Mouse (Mus musculus): ENCODE results near the gene Brwd1.
"Not testable (repeated sequence)": the region's sequence is repeated elsewhere in the genome, so short reads cannot be mapped to it uniquely, and the experiment has no call there.

Brwd1 gene

DNA sequence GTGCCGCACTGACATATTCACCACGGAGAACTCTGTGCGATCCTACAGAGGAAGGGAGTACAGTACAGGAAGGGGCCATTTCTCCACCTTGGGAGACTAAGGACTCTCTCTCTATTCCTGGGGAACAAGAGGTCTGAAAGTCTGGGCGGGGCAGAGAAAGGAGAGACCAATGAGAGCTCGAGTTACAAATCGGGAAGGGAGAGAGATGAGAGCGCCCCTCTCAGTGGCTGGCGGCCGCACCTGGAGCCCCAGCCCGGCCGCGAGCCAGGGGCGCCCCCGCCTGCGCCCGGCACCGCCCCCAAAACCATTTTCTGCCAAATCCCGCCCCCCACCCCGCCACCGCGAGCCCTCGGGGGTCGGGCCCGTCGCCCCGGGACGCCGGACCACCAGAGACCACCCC is 995 bp downstream of the Brwd1 start:
- peak; percentile 78 to 85 for DNase-seq (ENCODE audit: low read depth in 2 of 2, low spot score in 2 of 2)

DNA sequence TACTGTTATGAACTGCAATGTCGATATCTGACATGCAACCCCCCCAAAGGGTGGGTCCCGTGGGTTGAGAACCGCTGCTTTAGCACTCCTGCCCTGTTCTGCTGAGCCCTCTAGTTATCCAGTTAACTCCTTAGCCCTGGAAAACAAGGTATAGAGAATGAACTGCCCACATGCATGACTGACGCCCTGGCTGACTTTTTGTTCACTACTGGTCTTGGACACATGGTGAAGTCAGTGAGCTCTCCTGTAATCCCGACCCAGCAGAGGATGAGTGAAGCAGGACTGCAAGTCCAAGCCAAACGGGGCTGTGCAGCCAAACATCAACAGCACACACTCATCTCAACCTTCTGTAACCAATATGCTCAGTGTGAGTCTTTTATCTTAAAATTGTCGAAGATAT is 1.8 kb downstream of the Brwd1 start:
- DNase-seq (ENCODE audit: low read depth in 2 of 2, low spot score in 2 of 2), result no peak

DNA sequence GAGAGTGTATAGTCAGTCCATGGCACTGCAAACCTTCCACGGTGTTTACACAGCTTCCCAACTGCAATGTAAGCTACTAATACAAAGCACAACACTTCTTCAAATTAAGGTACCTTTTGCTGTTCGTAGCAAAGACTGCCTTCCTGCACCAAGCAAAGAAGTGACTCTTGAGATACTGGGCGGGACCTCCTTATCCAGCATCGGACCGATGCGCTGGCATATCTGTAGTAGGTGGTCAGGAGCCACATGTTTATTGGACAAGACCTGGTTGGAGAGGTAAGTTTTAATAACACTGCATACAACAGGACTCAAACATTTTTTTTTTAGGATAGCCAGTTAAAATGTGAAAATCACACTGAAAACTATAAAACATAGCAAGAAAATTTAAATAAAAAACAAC is 14.0 kb downstream of the Brwd1 start:
- no peak for DNase-seq (ENCODE audit: low read depth in 2 of 2, low spot score in 2 of 2)

DNA sequence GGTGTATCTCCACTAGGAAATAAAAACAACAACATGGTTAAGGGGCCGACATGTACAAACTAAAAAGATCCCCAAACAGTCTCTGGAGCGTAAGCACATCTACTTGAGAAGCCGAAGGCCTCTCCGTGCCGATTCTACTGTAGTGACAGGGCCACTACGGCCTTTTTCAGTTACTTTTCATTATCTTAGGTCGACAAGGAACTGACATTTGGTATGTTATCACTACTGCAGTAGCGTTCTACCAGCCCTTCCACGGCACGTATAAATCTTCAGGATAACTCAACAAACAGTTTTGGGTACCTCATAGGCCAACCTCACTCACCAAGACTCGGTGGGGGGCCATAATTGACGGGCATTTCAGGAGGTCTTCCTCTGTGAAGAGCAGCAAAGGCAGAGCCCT is 16.2 kb downstream of the Brwd1 start:
- no peak for DNase-seq (ENCODE audit: low read depth in 2 of 2, low spot score in 2 of 2)

DNA sequence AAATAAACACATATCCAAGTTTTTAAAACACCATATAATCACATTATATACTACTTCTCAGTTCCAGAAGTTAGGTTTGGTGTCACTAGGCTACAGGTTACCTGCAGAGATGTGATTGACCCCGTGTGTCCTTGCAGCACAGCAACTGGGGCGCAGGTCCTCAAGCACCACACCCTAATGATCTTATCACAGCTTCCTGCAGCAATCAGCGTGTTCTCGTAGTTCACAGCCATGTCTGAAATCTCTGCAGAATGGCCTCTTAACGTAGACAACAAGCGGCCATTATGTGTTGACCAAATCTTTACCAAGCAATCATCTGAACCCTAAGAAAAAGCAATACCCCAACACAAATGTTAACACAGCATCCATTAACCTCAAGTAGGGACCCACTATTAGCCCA is 17.7 kb downstream of the Brwd1 start:
- no peak for DNase-seq (ENCODE audit: low read depth in 2 of 2, low spot score in 2 of 2)

DNA sequence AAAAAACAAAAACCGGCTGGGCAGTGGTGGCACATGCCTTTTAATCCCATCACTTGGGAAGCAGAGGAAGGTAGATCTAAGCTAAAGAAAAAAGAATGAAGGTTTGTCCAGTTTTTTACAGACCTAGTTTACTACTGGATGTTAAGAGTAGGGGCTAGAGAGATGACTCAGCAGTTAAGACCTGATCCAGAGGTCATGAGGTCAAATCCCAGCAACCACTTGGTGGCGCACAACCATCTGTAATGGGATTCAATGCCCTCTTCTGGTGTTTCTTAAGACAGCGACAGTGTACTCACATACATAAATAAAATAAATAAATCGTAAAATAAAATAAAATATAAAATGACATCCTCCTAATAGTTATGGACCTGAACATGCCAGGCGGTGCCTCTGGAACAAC is 38.2 kb downstream of the Brwd1 start:
- DNase-seq (ENCODE audit: low read depth in 2 of 2, low spot score in 2 of 2), result peak in 1 of 2 experiments; percentile 11

DNA sequence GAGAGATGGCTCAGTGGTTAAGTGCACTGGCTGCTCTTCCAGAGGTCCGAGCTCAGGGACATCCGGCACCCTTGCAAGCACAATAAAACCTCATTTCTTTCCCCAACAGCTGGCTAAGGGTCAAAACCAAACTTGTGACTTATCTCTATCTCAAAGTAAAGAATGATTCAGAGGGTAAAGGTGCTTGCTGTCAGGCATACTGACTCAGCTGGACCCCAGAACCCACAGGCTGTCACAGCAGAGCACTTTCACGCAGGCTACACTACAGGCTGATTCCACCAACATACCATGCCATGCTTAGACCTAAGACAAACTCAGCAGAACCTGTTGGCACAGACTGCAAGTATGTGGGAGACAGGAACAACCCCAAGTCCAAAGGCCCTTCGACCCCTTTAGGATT is 41.6 kb downstream of the Brwd1 start:
- DNase-seq (ENCODE audit: low read depth in 2 of 2, low spot score in 2 of 2), result no peak

DNA sequence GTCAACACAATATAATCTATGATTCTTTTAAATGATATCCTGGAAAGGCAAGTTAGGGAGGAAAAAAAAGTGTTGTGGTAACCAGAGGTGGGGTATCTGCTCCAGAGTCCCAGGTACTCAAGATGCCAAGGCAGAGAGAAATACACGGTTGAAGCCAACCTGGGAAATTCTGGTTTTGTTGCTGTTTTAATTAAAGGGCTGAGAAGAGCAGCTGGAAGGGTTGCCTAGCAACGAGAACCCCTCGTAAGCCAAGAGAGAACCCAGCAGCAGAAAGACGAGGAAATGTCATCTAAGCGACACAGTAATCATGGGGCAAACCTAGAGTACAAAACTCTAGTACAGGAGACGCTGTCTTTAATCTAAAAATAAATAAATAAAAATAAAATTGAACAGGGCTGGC is 42.8 kb downstream of the Brwd1 start:
- DNase-seq (ENCODE audit: low read depth in 2 of 2, low spot score in 2 of 2), result no peak

- no peak for DNase-seq (ENCODE audit: low read depth in 2 of 2, low spot score in 2 of 2)
Measured at GRCm38 (mm10) chr16:96034473-96034872, 47.9 kb downstream of the Brwd1 start.

DNA sequence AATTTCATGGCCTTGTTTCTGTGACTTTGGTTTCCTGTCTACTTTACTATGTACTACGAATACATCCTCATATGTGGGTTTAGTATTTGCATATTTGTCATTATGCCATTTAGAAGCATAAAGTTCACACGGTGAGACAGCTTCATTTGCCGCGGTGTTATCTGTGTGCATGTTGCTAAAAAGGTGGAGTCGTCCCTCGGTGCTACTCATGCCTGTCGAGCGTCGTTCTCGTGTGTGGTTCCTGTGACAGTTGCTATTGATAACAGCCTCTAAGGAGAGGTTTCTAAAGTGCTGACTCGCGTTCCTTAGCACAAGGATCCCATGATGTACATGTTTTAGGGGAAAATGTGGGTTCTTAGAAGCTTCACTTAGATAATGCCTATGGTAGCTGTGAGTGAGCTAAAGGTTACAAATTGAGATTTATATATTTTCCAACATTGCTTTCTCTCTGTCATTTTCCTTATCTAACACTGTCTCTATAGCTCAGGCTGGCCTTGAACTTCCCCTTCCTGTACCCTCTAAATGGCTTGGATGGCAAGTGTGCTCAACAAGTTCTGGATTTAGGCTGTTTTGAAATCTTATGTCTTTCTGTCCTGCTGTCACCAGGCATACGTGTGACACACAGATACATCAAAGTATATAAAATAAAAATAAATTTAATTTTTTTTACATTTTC is 49.8 kb downstream of the Brwd1 start:
- no peak for DNase-seq (ENCODE audit: low read depth in 2 of 2, low spot score in 2 of 2)

DNA sequence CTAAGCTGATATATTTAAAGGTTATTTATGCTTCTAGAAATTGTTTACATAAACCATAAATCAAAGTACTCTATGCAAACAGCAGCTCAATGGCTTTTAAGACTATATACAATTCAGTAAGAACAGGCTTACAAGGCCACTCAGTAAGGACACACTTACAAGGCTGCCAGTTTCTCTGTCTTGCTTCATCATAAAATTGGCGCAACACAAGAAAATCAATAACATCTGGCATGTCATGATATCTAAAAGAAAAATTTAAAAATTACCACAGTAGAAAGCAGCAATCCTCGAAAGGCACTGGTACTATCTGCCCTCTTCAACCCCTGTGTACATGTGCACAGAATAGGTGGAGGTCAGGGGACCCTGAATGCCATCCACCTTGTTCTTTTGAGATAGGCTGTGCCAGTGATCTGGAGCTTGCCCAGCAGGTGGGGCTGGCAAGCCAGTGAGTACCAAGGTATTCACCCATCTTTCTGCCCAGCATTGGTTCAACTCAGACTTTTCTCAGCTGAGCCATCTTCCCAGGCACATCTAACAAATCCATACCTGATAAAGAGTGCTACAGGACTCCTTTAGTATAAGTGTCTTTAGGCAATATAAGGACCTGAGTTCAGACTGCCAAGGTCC is 51.7 kb downstream of the Brwd1 start:
- DNase-seq (ENCODE audit: low read depth in 2 of 2, low spot score in 2 of 2), result peak; percentile 18 to 28

DNA sequence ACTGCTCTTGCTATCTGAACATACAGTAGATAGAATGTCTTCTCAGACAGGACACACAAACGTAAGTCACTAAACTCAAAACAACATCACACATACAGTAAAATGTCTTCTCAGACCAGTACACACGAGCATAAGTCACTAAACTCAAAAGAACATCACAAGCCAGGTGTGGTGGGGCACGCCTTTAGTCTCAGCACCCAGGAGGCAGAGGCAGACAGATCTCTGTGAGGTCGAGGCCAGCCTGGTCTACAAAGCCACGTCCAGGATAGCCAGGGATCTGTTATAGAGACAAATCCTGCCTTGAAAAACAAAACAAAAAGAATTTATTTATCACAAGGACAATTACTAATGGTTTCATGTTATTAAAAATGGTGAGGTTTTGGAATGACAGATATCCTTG is 56.1 kb downstream of the Brwd1 start:
- no peak for DNase-seq (ENCODE audit: low read depth in 2 of 2, low spot score in 2 of 2)

DNA sequence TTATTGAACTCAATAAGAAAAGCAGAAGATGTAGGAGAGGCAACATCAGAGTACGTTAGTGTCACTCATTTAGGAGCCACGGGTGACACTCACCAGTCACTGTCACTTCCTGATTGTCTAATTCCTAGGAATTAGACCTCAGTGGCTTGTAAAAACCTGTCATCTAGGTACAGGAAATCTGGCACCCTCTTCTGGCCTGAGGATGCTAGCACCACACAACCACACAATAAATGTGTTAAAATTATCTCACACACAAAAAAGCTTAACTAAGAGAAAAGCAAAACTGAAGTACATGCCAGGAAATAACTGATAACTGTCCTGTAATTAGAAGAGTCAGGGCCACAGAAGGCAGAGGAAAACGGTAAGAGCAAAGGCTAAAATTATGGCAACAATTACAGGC is 57.1 kb downstream of the Brwd1 start:
- DNase-seq (ENCODE audit: low read depth in 2 of 2, low spot score in 2 of 2), result no peak

- DNase-seq (ENCODE audit: low read depth in 2 of 2, low spot score in 2 of 2), result no peak
Measured at GRCm38 (mm10) chr16:96021045-96021444, 61.3 kb downstream of the Brwd1 start.

DNA sequence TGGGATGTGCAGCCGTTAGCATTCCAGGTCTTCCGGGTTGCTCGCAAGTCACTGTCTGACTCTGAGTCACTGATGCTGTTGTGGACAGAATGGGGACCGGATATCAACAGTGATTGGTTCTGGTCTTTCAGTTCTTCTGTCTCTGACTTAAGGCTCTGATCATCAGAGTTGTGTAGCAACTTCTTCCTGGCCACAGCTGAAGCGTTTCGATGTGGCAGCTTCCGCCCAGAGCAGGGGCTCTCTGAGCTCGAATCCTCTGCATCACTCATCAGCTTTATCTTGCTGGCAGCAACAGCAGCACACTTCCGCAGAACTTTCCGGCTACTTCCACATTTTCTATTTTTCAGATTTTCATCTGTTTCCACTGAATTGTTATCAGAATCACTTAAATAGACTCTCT is 73.2 kb downstream of the Brwd1 start:
- DNase-seq (ENCODE audit: low read depth in 2 of 2, low spot score in 2 of 2), result not testable (repeated sequence)

DNA sequence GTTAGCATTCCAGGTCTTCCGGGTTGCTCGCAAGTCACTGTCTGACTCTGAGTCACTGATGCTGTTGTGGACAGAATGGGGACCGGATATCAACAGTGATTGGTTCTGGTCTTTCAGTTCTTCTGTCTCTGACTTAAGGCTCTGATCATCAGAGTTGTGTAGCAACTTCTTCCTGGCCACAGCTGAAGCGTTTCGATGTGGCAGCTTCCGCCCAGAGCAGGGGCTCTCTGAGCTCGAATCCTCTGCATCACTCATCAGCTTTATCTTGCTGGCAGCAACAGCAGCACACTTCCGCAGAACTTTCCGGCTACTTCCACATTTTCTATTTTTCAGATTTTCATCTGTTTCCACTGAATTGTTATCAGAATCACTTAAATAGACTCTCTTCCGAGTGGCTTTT is 78.0 kb downstream of the Brwd1 start:
- DNase-seq (ENCODE audit: low read depth in 2 of 2, low spot score in 2 of 2), result not testable (repeated sequence)

- peak; percentile 64 to 77 for DNase-seq (ENCODE audit: low read depth in 2 of 2, low spot score in 2 of 2)
Measured at GRCm38 (mm10) chr16:95999291-95999690, 83.0 kb downstream of the Brwd1 start.

GRCm38 (mm10) chr16:95996156-95996555 is 86.2 kb downstream of the Brwd1 start:
- DNase-seq (ENCODE audit: low read depth in 2 of 2, low spot score in 2 of 2), result no peak

- not testable (repeated sequence) for DNase-seq (ENCODE audit: low read depth in 2 of 2, low spot score in 2 of 2)
Measured at GRCm38 (mm10) chr16:95994576-95994975, 87.8 kb downstream of the Brwd1 start.

- DNase-seq (ENCODE audit: low read depth in 2 of 2, low spot score in 2 of 2), result no peak
Measured at GRCm38 (mm10) chr16:95992596-95992995, 89.7 kb downstream of the Brwd1 start.

GRCm38 (mm10) chr16:95991122-95991900 is 91.0 kb downstream of the Brwd1 start:
- no peak for DNase-seq (ENCODE audit: low read depth in 2 of 2, low spot score in 2 of 2)

- DNase-seq (ENCODE audit: low read depth in 2 of 2, low spot score in 2 of 2), result peak; percentile 99
Measured at GRCm38 (mm10) chr16:95990462-95991121, 91.7 kb downstream of the Brwd1 start, which contains the start of gene Psmg1. TSS of gene Psmg1 (minus strand) at chr16:95990960.

Data from CD8-positive naive resting alpha-beta T cell, adult 2 months (primary cell).